Mouse (Mus musculus): ENCODE results near the gene Vkorc1l1.
"Not testable (repeated sequence)": the region's sequence is repeated elsewhere in the genome, so short reads cannot be mapped to it uniquely, and the experiment has no call there.

Vkorc1l1 gene

GRCm38 (mm10) chr5:129941495-129942045 lies at the start of gene Vkorc1l1:
Gene Vkorc1l1, plus strand, starts transcription at chr5:129941970.
- in situ Hi-C loops (cut with MboI; ENCODE audit: low pct_unique_long_range_greater_than_20kb in 1 of 2, low sequenced_read_pairs in 2 of 2, unreplicated experiment in 1 of 2), result no loop called here

GRCm38 (mm10) chr5:129895198-129896088 lies 46.3 kb upstream of the Vkorc1l1 start, which contains the start of gene Zbed5:
Gene Zbed5, plus strand, starts transcription at chr5:129895723.
- in situ Hi-C loops (cut with MboI; ENCODE audit: low pct_unique_long_range_greater_than_20kb in 1 of 2, low sequenced_read_pairs in 2 of 2, unreplicated experiment in 1 of 2), result no loop called here

GRCm38 (mm10) chr5:129898449-129898848 lies 43.3 kb upstream of the Vkorc1l1 start, which contains the start of gene Phkg1:
Gene Phkg1, minus strand, starts transcription at chr5:129898549.
- in situ Hi-C loops (cut with MboI; ENCODE audit: low pct_unique_long_range_greater_than_20kb in 1 of 2, low sequenced_read_pairs in 2 of 2, unreplicated experiment in 1 of 2), result no loop called here

- in situ Hi-C loops (cut with MboI; ENCODE audit: low pct_unique_long_range_greater_than_20kb in 1 of 2, low sequenced_read_pairs in 2 of 2, unreplicated experiment in 1 of 2), result no loop called here
Observed at GRCm38 (mm10) chr5:129907775-129908174, 34.0 kb upstream of the Vkorc1l1 start.

GRCm38 (mm10) chr5:129908242-129908965 lies 33.4 kb upstream of the Vkorc1l1 start, which contains the start of gene Nupr1l:
Gene Nupr1l, plus strand, starts transcription at chr5:129908540.
- in situ Hi-C loops (cut with MboI; ENCODE audit: low pct_unique_long_range_greater_than_20kb in 1 of 2, low sequenced_read_pairs in 2 of 2, unreplicated experiment in 1 of 2), result no loop called here

GRCm38 (mm10) chr5:129909147-129909546 lies 32.6 kb upstream of the Vkorc1l1 start:
- in situ Hi-C loops (cut with MboI; ENCODE audit: low pct_unique_long_range_greater_than_20kb in 1 of 2, low sequenced_read_pairs in 2 of 2, unreplicated experiment in 1 of 2), result no loop called here

GRCm38 (mm10) chr5:129909591-129909990 lies 32.2 kb upstream of the Vkorc1l1 start:
- in situ Hi-C loops (cut with MboI; ENCODE audit: low pct_unique_long_range_greater_than_20kb in 1 of 2, low sequenced_read_pairs in 2 of 2, unreplicated experiment in 1 of 2), result no loop called here

GRCm38 (mm10) chr5:129914024-129914423 lies 27.7 kb upstream of the Vkorc1l1 start:
- in situ Hi-C loops (cut with MboI; ENCODE audit: low pct_unique_long_range_greater_than_20kb in 1 of 2, low sequenced_read_pairs in 2 of 2, unreplicated experiment in 1 of 2), result no loop called here

- in situ Hi-C loops (cut with MboI; ENCODE audit: low pct_unique_long_range_greater_than_20kb in 1 of 2, low sequenced_read_pairs in 2 of 2, unreplicated experiment in 1 of 2), result not testable (repeated sequence)
Observed at GRCm38 (mm10) chr5:129915491-129915890, 26.3 kb upstream of the Vkorc1l1 start.

- in situ Hi-C loops (cut with MboI; ENCODE audit: low pct_unique_long_range_greater_than_20kb in 1 of 2, low sequenced_read_pairs in 2 of 2, unreplicated experiment in 1 of 2), result no loop called here
Observed at GRCm38 (mm10) chr5:129918065-129918651, 23.6 kb upstream of the Vkorc1l1 start.

GRCm38 (mm10) chr5:129918752-129919151 lies 23.0 kb upstream of the Vkorc1l1 start:
- in situ Hi-C loops (cut with MboI; ENCODE audit: low pct_unique_long_range_greater_than_20kb in 1 of 2, low sequenced_read_pairs in 2 of 2, unreplicated experiment in 1 of 2), result no loop called here

- in situ Hi-C loops (cut with MboI; ENCODE audit: low pct_unique_long_range_greater_than_20kb in 1 of 2, low sequenced_read_pairs in 2 of 2, unreplicated experiment in 1 of 2), result no loop called here
Observed at GRCm38 (mm10) chr5:129919320-129919719, 22.4 kb upstream of the Vkorc1l1 start.

- in situ Hi-C loops (cut with MboI; ENCODE audit: low pct_unique_long_range_greater_than_20kb in 1 of 2, low sequenced_read_pairs in 2 of 2, unreplicated experiment in 1 of 2), result no loop called here
Observed at GRCm38 (mm10) chr5:129921972-129922371, 19.8 kb upstream of the Vkorc1l1 start.

- in situ Hi-C loops (cut with MboI; ENCODE audit: low pct_unique_long_range_greater_than_20kb in 1 of 2, low sequenced_read_pairs in 2 of 2, unreplicated experiment in 1 of 2), result no loop called here
Observed at GRCm38 (mm10) chr5:129924820-129925452, 16.8 kb upstream of the Vkorc1l1 start.

GRCm38 (mm10) chr5:129925933-129926332 lies 15.8 kb upstream of the Vkorc1l1 start:
- in situ Hi-C loops (cut with MboI; ENCODE audit: low pct_unique_long_range_greater_than_20kb in 1 of 2, low sequenced_read_pairs in 2 of 2, unreplicated experiment in 1 of 2), result no loop called here

- in situ Hi-C loops (cut with MboI; ENCODE audit: low pct_unique_long_range_greater_than_20kb in 1 of 2, low sequenced_read_pairs in 2 of 2, unreplicated experiment in 1 of 2), result no loop called here
Observed at GRCm38 (mm10) chr5:129929924-129930855, 11.6 kb upstream of the Vkorc1l1 start.

- in situ Hi-C loops (cut with MboI; ENCODE audit: low pct_unique_long_range_greater_than_20kb in 1 of 2, low sequenced_read_pairs in 2 of 2, unreplicated experiment in 1 of 2), result no loop called here
Observed at GRCm38 (mm10) chr5:129936941-129937340, 4.8 kb upstream of the Vkorc1l1 start.

All from mouse embryonic stem cell (cell line).